Mouse (Mus musculus) kidney, adult 18-20 months (tissue): ENCODE results near the gene B3gat3.
A peak's percentile ranks its signal among the peaks of the same experiment; 100 is the strongest.

Experiments
- DNase-seq: peaks from one replicate; pipeline ENCODE4 v3.0.0; 2021

Gene B3gat3

GRCm38 (mm10) chr19:8898576-8898975 is 21.6 kb upstream of the B3gat3 start:
- DNase-seq, result no peak

DNA sequence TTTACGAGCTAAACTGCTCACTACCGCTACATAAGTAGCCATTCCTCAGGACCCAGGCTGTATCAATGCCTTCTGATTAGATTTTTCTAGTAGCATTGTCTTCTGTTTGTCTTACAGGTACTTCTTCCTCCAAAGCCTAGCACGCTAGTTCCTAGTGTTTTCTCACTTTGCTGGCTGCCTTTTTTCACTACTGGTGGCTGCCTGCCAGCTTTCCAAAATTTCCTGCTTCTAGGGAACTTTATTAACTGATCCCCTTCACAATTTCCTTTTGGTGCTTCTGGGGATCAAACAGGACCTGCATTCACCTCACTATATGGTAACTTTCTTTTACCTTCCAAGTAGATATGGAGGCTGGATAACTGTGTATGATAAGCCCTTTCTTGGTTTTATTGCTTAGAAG is 21.1 kb upstream of the B3gat3 start:
- DNase-seq, result no peak

GRCm38 (mm10) chr19:8903412-8903811 is 16.8 kb upstream of the B3gat3 start:
- DNase-seq, result no peak

DNA sequence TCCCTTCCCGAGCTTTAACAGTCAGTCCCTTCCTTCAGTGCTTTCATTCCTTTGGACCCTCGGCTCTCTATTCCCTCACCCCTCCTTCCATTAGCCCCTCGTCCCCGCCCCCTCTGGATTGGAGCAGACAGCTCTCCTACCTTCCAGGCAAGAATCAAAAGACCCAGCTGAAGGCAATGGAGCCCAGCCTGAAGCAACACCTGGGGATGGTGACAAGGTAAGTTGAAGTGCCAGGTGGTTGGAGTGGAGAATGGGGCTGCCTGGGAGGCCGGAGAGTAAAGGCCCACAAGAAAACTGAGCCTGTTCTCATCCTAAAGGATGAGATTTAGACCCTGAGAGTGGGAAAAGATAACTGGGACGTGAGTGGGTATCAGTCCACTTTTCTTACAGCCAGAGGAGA is 11.6 kb upstream of the B3gat3 start:
- DNase-seq, result no peak

DNA sequence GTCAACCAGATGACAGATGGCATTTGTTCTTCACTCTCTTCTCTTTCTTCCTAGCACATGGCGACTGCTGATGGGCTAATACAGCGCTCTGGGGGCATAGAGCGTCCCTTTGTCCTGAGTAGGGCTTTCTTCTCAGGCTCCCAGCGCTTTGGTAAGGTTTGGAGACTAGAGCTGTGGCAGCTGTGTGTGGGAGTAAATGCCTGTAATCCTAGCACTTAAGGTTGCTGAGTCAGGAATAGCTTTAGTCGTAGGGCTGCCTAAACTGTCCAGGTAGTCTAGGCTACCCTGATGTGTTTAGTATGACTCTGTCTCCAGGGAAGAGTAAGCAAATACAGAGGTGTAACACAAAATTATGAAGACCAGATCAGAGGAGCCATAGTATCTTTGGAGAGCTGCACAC is 8.4 kb upstream of the B3gat3 start:
- DNase-seq, result no peak

GRCm38 (mm10) chr19:8914212-8914611 is 6.0 kb upstream of the B3gat3 start:
- DNase-seq, result no peak

- no peak for DNase-seq
Observed at GRCm38 (mm10) chr19:8919000-8919399, 1.2 kb upstream of the B3gat3 start.

- no peak for DNase-seq
Observed at GRCm38 (mm10) chr19:8919684-8920072, 496 bp upstream of the B3gat3 start.

GRCm38 (mm10) chr19:8920836-8921291 is 690 bp downstream of the B3gat3 start:
- DNase-seq, result peak; percentile 21

GRCm38 (mm10) chr19:8921741-8922140 is 1.6 kb downstream of the B3gat3 start:
- no peak for DNase-seq

DNA sequence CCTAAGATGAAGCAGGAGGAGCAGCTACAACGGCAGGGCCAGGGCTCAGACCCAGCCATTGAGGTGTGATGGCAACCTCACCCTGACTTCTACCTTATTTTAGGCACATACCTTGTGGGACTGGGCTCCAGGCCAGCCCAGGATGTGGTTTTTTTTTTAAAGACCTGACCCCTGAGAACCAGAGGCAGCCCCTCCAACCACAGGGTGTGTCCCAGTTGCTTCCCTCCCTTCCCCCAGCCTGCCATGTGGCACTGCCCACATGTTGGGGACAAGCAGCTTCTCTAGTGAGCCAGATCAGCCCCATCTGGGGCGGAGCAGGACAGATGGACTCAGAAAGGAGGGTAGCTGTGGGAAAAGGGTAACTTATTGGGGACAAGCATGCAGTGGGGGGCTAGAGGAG is 6.6 kb downstream of the B3gat3 start:
- DNase-seq, result no peak

- DNase-seq, result no peak
Observed at GRCm38 (mm10) chr19:8927891-8928525, 7.8 kb downstream of the B3gat3 start.

GRCm38 (mm10) chr19:8928689-8929223 is 8.6 kb downstream of the B3gat3 start:
- no peak for DNase-seq

- peak; percentile 95 for DNase-seq
Observed at GRCm38 (mm10) chr19:8929224-8930088, 9.3 kb downstream of the B3gat3 start, which contains the start of the genes Rom1 and Eml3. Rom1 (minus strand) TSS chr19:8929356. Eml3 (plus strand) TSS chr19:8929552.

- no peak for DNase-seq
Observed at GRCm38 (mm10) chr19:8930117-8930516, 9.9 kb downstream of the B3gat3 start.

- DNase-seq, result no peak
Observed at GRCm38 (mm10) chr19:8930771-8931170, 10.6 kb downstream of the B3gat3 start.

GRCm38 (mm10) chr19:8936736-8937135 is 16.6 kb downstream of the B3gat3 start:
- no peak for DNase-seq

DNA sequence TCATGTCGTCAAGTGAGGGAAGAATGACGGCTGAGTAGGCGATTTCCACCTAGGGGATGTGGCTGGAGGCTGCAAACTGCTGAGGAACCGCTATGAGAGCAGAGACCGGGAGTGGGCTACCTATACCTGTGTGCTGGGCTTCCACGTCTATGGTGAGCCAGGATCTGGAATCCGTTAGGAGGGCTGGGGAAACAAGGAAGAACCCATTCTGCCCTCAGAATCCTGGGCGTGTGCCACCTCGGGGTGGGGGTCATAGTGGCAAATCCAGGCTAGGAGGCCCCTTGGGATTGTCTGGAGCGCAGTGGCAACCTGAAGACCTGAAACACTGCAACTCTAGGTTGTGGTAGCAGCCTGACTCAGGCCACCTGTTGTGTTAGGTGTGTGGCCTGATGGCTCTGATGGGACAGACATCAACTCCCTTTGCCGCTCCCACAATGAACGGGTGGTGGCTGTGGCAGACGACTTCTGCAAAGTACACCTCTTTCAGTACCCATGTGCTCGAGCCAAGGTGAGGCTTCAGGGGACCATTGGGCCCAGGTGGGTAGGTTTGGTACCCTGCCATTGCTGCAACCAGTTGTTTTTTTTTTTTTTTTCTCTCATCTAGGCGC is 20.5 kb downstream of the B3gat3 start:
- no peak for DNase-seq

DNA sequence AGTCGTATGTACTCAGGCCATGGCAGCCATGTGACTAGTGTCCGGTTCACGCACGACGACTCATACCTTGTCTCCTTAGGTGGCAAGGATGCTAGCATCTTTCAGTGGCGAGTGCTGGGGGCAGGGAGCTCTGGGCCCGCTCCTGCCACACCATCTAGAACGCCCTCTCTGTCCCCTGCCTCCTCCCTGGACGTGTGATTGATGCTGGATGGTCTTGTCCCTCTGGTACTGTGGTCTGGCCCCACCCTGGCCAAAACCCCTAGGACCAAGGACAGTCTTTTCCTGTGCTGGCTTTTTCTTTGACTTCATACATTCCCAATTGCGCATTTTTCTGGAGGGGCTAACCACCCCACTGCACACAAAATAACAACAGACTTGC is 21.0 kb downstream of the B3gat3 start:
- no peak for DNase-seq

DNA sequence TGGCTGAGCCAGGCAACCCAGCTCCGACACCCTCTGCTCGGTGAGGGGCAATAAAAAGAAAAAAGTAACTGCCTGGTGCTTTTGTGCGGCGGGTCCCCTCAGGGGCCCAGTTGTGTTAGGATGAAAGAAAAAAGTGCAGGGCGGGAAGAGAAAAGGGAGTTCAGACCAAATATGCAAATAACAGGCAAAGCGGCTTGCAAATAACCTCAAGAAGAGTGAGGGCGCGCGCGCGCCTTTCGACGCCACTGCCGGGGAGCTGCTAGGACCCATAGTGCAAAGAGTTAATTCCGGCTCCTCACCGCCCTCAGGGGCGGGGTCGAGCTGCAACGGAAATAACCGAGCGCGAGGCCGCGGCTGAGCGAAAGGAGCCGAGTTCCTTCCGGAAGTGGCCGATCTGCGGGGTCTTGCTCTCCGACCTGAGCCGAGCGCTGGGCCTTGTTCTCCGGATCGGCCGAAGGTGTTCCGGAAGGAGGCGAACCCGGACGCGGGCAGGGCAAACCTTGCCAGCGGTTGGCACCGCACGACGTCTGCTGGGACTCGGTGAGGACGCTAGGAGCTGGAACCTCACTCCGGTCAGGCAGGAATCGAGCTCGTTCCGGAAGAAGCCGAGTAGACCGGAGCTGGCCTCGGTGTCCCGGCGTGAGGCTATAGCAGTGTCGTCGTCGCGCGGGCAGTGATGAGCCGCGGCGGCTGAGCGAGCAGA is 21.5 kb downstream of the B3gat3 start, which contains the start of gene Mta2:
Gene Mta2 (plus strand): TSS at position 361 of the 703 bp plus-strand sequence.
- peak; percentile 95 for DNase-seq

DNA sequence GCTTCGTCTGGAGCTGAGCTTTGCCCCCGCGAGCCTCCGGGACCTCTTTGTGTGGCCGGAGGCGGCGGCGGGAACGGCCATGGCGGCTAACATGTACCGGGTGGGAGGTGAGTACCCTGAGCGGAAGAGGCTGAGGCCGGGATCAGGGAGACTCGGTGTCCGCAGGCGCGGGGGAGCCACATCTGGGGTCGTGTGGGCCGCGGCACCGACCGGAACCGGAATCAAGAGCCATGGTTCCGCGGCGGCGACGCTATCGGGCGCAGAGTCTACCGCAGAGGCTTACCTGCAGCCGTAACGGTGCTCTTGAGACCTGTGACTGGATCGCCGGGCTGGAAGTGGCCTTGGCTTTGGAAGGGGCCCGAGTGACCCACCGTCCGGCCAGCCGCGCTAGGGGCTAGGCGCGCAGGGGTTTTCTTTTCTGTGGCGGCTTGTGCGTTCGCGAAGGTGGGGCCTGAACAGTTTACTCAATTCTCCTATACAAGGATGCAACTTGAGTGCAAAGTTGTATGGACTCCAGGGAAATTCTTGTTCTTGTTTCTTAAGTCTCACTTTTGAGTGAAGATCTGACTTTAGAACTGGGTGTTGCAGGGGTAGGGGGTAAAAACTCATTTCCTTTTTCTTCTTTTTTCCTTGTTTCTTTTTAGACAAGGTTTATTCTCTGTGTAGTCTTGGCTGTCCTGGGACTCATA is 22.2 kb downstream of the B3gat3 start:
- DNase-seq, result no peak

GRCm38 (mm10) chr19:8943047-8943446 is 22.9 kb downstream of the B3gat3 start:
- no peak for DNase-seq
